Mouse (Mus musculus) urinary bladder, postnatal 36 days (tissue): Measurements from ENCODE around the gene Romo1.
"Not testable (repeated sequence)": the region's sequence is repeated elsewhere in the genome, so short reads cannot be mapped to it uniquely, and the experiment has no call there.

Experiments
- DNase-seq, 2 experiments: peaks; one replicate each; pipeline ENCODE4 v3.0.0; 2022; ENCODE audit warnings: low spot score in 2 of 2, mixed read lengths in 1 of 2

Romo1 gene

GRCm38 (mm10) chr2:156143953-156144724 lies at the start of gene Romo1, which contains the start of gene Nfs1:
Gene Romo1 (plus strand): TSS chr2:156144039.
Gene Nfs1 (minus strand): TSS chr2:156144186.
- peak; percentile 85 to 89 for DNase-seq

GRCm38 (mm10) chr2:156110627-156111357 lies 33.0 kb upstream of the Romo1 start:
- no peak for DNase-seq

GRCm38 (mm10) chr2:156111358-156112079 lies 32.3 kb upstream of the Romo1 start, which contains the start of the genes Cpne1 and Rbm12:
Gene Cpne1 (minus strand): TSS chr2:156111965.
Gene Rbm12 (minus strand): TSS chr2:156111978.
- peak; percentile 89 to 91 for DNase-seq

GRCm38 (mm10) chr2:156112080-156112423 lies 31.8 kb upstream of the Romo1 start:
- not testable (repeated sequence) for DNase-seq

GRCm38 (mm10) chr2:156119566-156119965 lies 24.3 kb upstream of the Romo1 start:
- no peak for DNase-seq

- no peak for DNase-seq
Measured at GRCm38 (mm10) chr2:156123731-156124130, 20.1 kb upstream of the Romo1 start.

- DNase-seq: no peak
Measured at GRCm38 (mm10) chr2:156126992-156127391, 16.8 kb upstream of the Romo1 start, which contains the start of gene Gm28036. Gene Gm28036 (minus strand): TSS chr2:156127092.

- no peak for DNase-seq
Measured at GRCm38 (mm10) chr2:156134161-156134560, 9.7 kb upstream of the Romo1 start.

GRCm38 (mm10) chr2:156135695-156136094 lies 8.1 kb upstream of the Romo1 start:
- no peak for DNase-seq

GRCm38 (mm10) chr2:156142820-156143219 lies 1.0 kb upstream of the Romo1 start:
- DNase-seq: no peak

GRCm38 (mm10) chr2:156143367-156143766 lies 472 bp upstream of the Romo1 start:
- peak in 1 of 2 experiments; percentile 6 for DNase-seq

GRCm38 (mm10) chr2:156145486-156146130 lies 1.8 kb downstream of the Romo1 start:
- DNase-seq: no peak

- DNase-seq: no peak
Measured at GRCm38 (mm10) chr2:156146272-156146989, 2.6 kb downstream of the Romo1 start.

GRCm38 (mm10) chr2:156147316-156147915 lies 3.6 kb downstream of the Romo1 start:
- no peak for DNase-seq

- no peak for DNase-seq
Measured at GRCm38 (mm10) chr2:156151538-156151937, 7.7 kb downstream of the Romo1 start.

GRCm38 (mm10) chr2:156165478-156165877 lies 21.6 kb downstream of the Romo1 start:
- DNase-seq: no peak

GRCm38 (mm10) chr2:156166557-156166956 lies 22.7 kb downstream of the Romo1 start:
- DNase-seq: no peak

GRCm38 (mm10) chr2:156177079-156177478 lies 33.2 kb downstream of the Romo1 start:
- DNase-seq: no peak

GRCm38 (mm10) chr2:156177651-156178050 lies 33.8 kb downstream of the Romo1 start:
- DNase-seq: no peak

GRCm38 (mm10) chr2:156179046-156179795 lies 35.4 kb downstream of the Romo1 start:
- peak; percentile 66 to 76 for DNase-seq
